Mouse (Mus musculus) MEL (cell line): ENCODE measurements around the gene Alox12e. TPM values are rescaled to one million over a fixed set of nuclear protein-coding genes. Genes with fewer than 3 reads are reported as not detected.

Experiments used
- DNase-seq: peaks from one replicate; pipeline ENCODE4 v3.0.0; 2011; ENCODE audit warnings: low read depth, low spot score
- H3K27ac ChIP-seq: 2 replicates; pipeline ENCODE4 v1.5.1; 2012; ENCODE audit warnings: low read depth, mild to moderate bottlenecking, control low read depth, low read length, moderate library complexity; ENCODE audit not compliant: control insufficient read depth
- H3K27me3 ChIP-seq, 2 experiments: fragments of 150-350 bp in 1 of 2; sonication (generic) in 1 of 2; 2 replicates each; pipeline ENCODE4 v1.6.1; 2012; ENCODE audit warnings: low read length in 2 of 2, mild to moderate bottlenecking in 2 of 2, improper control_type of control experiment in 1 of 2, moderate library complexity in 1 of 2; ENCODE audit not compliant: insufficient read depth in 2 of 2, control insufficient read depth in 1 of 2
- H3K36me3 ChIP-seq, 2 experiments: 2 replicates each; pipeline ENCODE4 v1.6.1; 2012 to 2014; ENCODE audit warnings: low read length in 2 of 2, improper control_type of control experiment in 1 of 2, inconsistent platforms in 1 of 2, mild to moderate bottlenecking in 1 of 2; ENCODE audit not compliant: insufficient read depth in 2 of 2, control insufficient read depth in 1 of 2
- H3K4me1 ChIP-seq, 2 experiments: fragments of 150-350 bp in 1 of 2; sonication (generic) in 1 of 2; 2 replicates each; pipeline ENCODE4 v1.6.1; 2012; ENCODE audit warnings: low read length in 2 of 2, improper control_type of control experiment in 1 of 2, mild to moderate bottlenecking in 1 of 2; ENCODE audit not compliant: insufficient read depth in 2 of 2, control insufficient read depth in 1 of 2
- H3K4me3 ChIP-seq, 2 experiments: fragments of 150-350 bp in 1 of 2; sonication (generic) in 1 of 2; 2 replicates each; pipeline ENCODE4 v1.5.1; 2012; ENCODE audit warnings: low read depth in 2 of 2, low read length in 2 of 2, mild to moderate bottlenecking in 2 of 2, moderate library complexity in 2 of 2, control low read depth in 1 of 2, improper control_type of control experiment in 1 of 2; ENCODE audit not compliant: control insufficient read depth in 1 of 2, insufficient read depth in 1 of 2
- H3K79me2 ChIP-seq: 2 replicates; pipeline ENCODE4 v1.6.1; 2012; ENCODE audit warnings: mild to moderate bottlenecking, low read length, moderate library complexity; ENCODE audit not compliant: control insufficient read depth, poor library complexity, insufficient read depth
- H3K9ac ChIP-seq: 2 replicates; pipeline ENCODE4 v1.6.1; 2012; ENCODE audit warnings: low read depth, mild to moderate bottlenecking, control low read depth, low read length, moderate library complexity; ENCODE audit not compliant: control insufficient read depth, poor library complexity, severe bottlenecking
- H3K9me3 ChIP-seq: fragments of 150-350 bp; sonication (generic); replicated peaks from 2 replicates; pipeline ENCODE4 v1.6.1; 2012; ENCODE audit warnings: mild to moderate bottlenecking, low read length, improper control_type of control experiment, moderate library complexity; ENCODE audit not compliant: insufficient read depth
- BHLHE40 ChIP-seq: IDR thresholded peaks from 2 replicates; pipeline ENCODE4 v1.6.1; 2012; ENCODE audit warnings: low read depth, mild to moderate bottlenecking, inconsistent platforms, low read length, improper control_type of control experiment, borderline replicate concordance
- CHD1 ChIP-seq: IDR thresholded peaks from 2 replicates; pipeline ENCODE4 v1.6.1; 2012; ENCODE audit warnings: low read depth, mild to moderate bottlenecking, inconsistent platforms, low read length, improper control_type of control experiment
- CHD2 ChIP-seq: IDR thresholded peaks from 2 replicates; pipeline ENCODE4 v1.6.1; 2011; ENCODE audit warnings: low read length, improper control_type of control experiment
- CTCF ChIP-seq, 3 experiments: IDR thresholded peaks in 2 of 3; conservative IDR thresholded peaks in 1 of 3; 2 replicates each; pipeline ENCODE4 v1.5.1; 2011 to 2012; ENCODE audit warnings: low read length in 3 of 3, low read depth in 2 of 3, mild to moderate bottlenecking in 2 of 3, improper control_type of control experiment in 1 of 3, inconsistent platforms in 1 of 3, mixed read lengths in 1 of 3, moderate library complexity in 1 of 3; ENCODE audit not compliant: control insufficient read depth in 1 of 3, insufficient read depth in 1 of 3, poor library complexity in 1 of 3, severe bottlenecking in 1 of 3
- E2F4 ChIP-seq: IDR thresholded peaks from 2 replicates; pipeline ENCODE4 v1.6.1; 2011; ENCODE audit warnings: low read depth, low read length, improper control_type of control experiment, borderline replicate concordance
- ELF1 ChIP-seq: IDR thresholded peaks from 2 replicates; pipeline ENCODE4 v1.6.1; 2014; ENCODE audit warnings: low read depth, mild to moderate bottlenecking, inconsistent platforms, low read length, improper control_type of control experiment, moderate library complexity
- EP300 ChIP-seq, 2 experiments: IDR thresholded peaks; 2 replicates each; pipeline ENCODE4 v1.6.1; 2011; ENCODE audit warnings: improper control_type of control experiment in 2 of 2, low read length in 2 of 2, low read depth in 1 of 2, mild to moderate bottlenecking in 1 of 2
- GABPA ChIP-seq: IDR thresholded peaks from 2 replicates; pipeline ENCODE4 v1.6.1; 2012; ENCODE audit warnings: low read depth, mild to moderate bottlenecking, inconsistent platforms, low read length, improper control_type of control experiment, moderate library complexity
- HCFC1 ChIP-seq: IDR thresholded peaks from 2 replicates; pipeline ENCODE4 v1.6.1; 2012; ENCODE audit warnings: low read depth, mild to moderate bottlenecking, inconsistent platforms, low read length, improper control_type of control experiment, moderate library complexity
- JUND ChIP-seq: IDR thresholded peaks from 2 replicates; pipeline ENCODE4 v1.6.1; 2011; ENCODE audit warnings: low read depth, mild to moderate bottlenecking, improper control_type of control experiment, low read length
- KAT2A ChIP-seq: conservative IDR thresholded peaks from 2 replicates; pipeline ENCODE4 v1.6.1; 2012; ENCODE audit warnings: low read depth, low read length, improper control_type of control experiment, inconsistent platforms
- MAFK ChIP-seq: IDR thresholded peaks from 2 replicates; pipeline ENCODE4 v1.6.1; 2011; ENCODE audit warnings: low read depth, mild to moderate bottlenecking, low read length, improper control_type of control experiment, borderline replicate concordance
- MAX ChIP-seq: IDR thresholded peaks from 2 replicates; pipeline ENCODE4 v1.6.1; 2011; ENCODE audit warnings: low read length, improper control_type of control experiment
- MAZ ChIP-seq: IDR thresholded peaks from 2 replicates; pipeline ENCODE4 v1.6.1; 2012; ENCODE audit warnings: low read depth, mild to moderate bottlenecking, inconsistent platforms, low read length, improper control_type of control experiment
- MYB ChIP-seq: IDR thresholded peaks from 2 replicates; pipeline ENCODE4 v1.6.1; 2011; ENCODE audit warnings: mild to moderate bottlenecking, low read depth, low read length, improper control_type of control experiment
- MYC ChIP-seq: IDR thresholded peaks from 2 replicates; pipeline ENCODE4 v1.6.1; 2011; ENCODE audit warnings: low read depth, mild to moderate bottlenecking, low read length, improper control_type of control experiment, moderate library complexity
- NELFE ChIP-seq: IDR thresholded peaks from 2 replicates; pipeline ENCODE4 v1.6.1; 2011; ENCODE audit warnings: low read depth, low read length, improper control_type of control experiment
- NRF1 ChIP-seq: IDR thresholded peaks from 2 replicates; pipeline ENCODE4 v1.6.1; 2014; ENCODE audit warnings: low read depth, mild to moderate bottlenecking, inconsistent platforms, low read length, improper control_type of control experiment, moderate library complexity; ENCODE audit not compliant: poor library complexity, insufficient read depth, severe bottlenecking
- POLR2A ChIP-seq, 2 experiments: IDR thresholded peaks; 2 replicates each; pipeline ENCODE4 v1.6.1; 2011 to 2012; ENCODE audit warnings: low read length in 2 of 2, mild to moderate bottlenecking in 2 of 2, control low read depth in 1 of 2, improper control_type of control experiment in 1 of 2, low read depth in 1 of 2, moderate library complexity in 1 of 2; ENCODE audit not compliant: control insufficient read depth in 1 of 2, insufficient read depth in 1 of 2, poor library complexity in 1 of 2
- POLR2AphosphoS2 ChIP-seq: IDR thresholded peaks from 2 replicates; pipeline ENCODE4 v1.6.1; 2011; ENCODE audit warnings: low read length, improper control_type of control experiment
- RAD21 ChIP-seq: IDR thresholded peaks from 2 replicates; pipeline ENCODE4 v1.6.1; 2011; ENCODE audit warnings: mild to moderate bottlenecking, low read depth, low read length, improper control_type of control experiment
- RCOR1 ChIP-seq: IDR thresholded peaks from 2 replicates; pipeline ENCODE4 v1.6.1; 2012; ENCODE audit warnings: low read depth, mild to moderate bottlenecking, inconsistent platforms, low read length, improper control_type of control experiment
- SMC3 ChIP-seq: IDR thresholded peaks from 2 replicates; pipeline ENCODE4 v1.6.1; 2011; ENCODE audit warnings: low read depth, low read length, improper control_type of control experiment
- TAL1 ChIP-seq: IDR thresholded peaks from 2 replicates; pipeline ENCODE4 v1.6.1; 2012; ENCODE audit warnings: mild to moderate bottlenecking, inconsistent platforms, low read length, moderate library complexity, mixed read lengths
- TBP ChIP-seq: IDR thresholded peaks from 2 replicates; pipeline ENCODE4 v1.8.0; 2011; ENCODE audit warnings: low read depth, low read length, improper control_type of control experiment
- TCF12 ChIP-seq: IDR thresholded peaks from 2 replicates; pipeline ENCODE4 v1.6.1; 2014; ENCODE audit warnings: low read depth, mild to moderate bottlenecking, inconsistent platforms, low read length, improper control_type of control experiment, moderate library complexity
- USF1 ChIP-seq: IDR thresholded peaks from 2 replicates; pipeline ENCODE4 v1.6.1; 2014; ENCODE audit warnings: low read depth, mild to moderate bottlenecking, inconsistent platforms, low read length, improper control_type of control experiment, moderate library complexity
- USF2 ChIP-seq, 2 experiments: IDR thresholded peaks; 2 replicates each; pipeline ENCODE4 v1.6.1; 2011 to 2012; ENCODE audit warnings: improper control_type of control experiment in 2 of 2, low read length in 2 of 2, borderline replicate concordance in 1 of 2, inconsistent platforms in 1 of 2, low read depth in 1 of 2, mild to moderate bottlenecking in 1 of 2; ENCODE audit not compliant: insufficient read depth in 1 of 2
- ZC3H11A ChIP-seq: IDR thresholded peaks from 2 replicates; pipeline ENCODE4 v1.6.1; 2012; ENCODE audit warnings: low read depth, mild to moderate bottlenecking, inconsistent platforms, low read length, improper control_type of control experiment
- ZKSCAN1 ChIP-seq: IDR thresholded peaks from 2 replicates; pipeline ENCODE4 v1.6.1; 2012; ENCODE audit warnings: low read depth, mild to moderate bottlenecking, inconsistent platforms, low read length, improper control_type of control experiment, moderate library complexity
- ZMIZ1 ChIP-seq: IDR thresholded peaks from 2 replicates; pipeline ENCODE4 v1.6.1; 2012; ENCODE audit warnings: low read depth, mild to moderate bottlenecking, inconsistent platforms, low read length, improper control_type of control experiment, moderate library complexity
- ZNF384 ChIP-seq: IDR thresholded peaks from 2 replicates; pipeline ENCODE4 v1.6.1; 2012; ENCODE audit warnings: low read depth, mild to moderate bottlenecking, inconsistent platforms, low read length, improper control_type of control experiment
- polyA plus RNA-seq, 2 experiments: library from polyadenylated mRNA; stranded (reverse) in 1 of 2; unstranded in 1 of 2; fragments of >175 nt in 1 of 2; fragments of >200 nt in 1 of 2; gene quantifications; 2 replicates each; pipeline versions ENCODE4 v1.2.1 to v1.2.4; 2012; ENCODE audit warnings: low replicate concordance in 2 of 2, low read depth in 1 of 2; ENCODE audit not compliant: insufficient read length in 2 of 2, insufficient read depth in 1 of 2, missing spikeins in 1 of 2
- total RNA-seq: library from RNA; depleted of rRNA; stranded (reverse); fragments of 300-350 nt; gene quantifications from 2 replicates; pipeline ENCODE4 v1.2.3, GENCODE M21; 2012

The Alox12e gene
- total and polyA plus RNA-seq, 3 experiments: not detected

DNA sequence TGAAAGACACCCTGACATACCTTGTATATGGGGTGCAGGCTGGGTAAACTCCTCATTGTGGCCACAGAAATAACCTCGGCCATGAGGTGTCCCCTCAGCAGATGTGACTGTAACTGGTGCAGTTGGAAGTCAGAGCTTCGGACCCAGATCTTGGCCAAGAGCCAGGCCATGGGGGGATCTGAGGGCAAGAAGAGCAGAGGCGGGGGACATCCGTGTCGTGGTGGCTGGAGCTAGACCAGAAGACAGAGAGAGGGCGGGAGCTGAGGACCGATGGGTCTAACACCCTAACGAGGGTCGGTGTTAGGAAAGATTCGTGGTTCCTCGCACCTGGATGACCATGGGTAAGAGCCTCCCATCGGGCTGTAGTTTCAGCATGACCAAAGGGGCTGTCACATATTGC is 2.8 kb downstream of the Alox12e start:
- Histone ChIP-seq H3K4me1 (no peaks in the 10 kb centered on the region; a peak in 2 of 4 replicates), H3K9ac (no peak overlapping the region), H3K4me3 (no peak overlapping the region), H3K79me2 (no peaks in the 10 kb centered on the region), H3K27me3 (peaks cover 17 to 20% of the 10 kb centered on the region in 2 experiments), H3K27ac (no peak overlapping the region), H3K36me3 (no peaks in the 10 kb centered on the region), H3K9me3 (no peaks in the 10 kb centered on the region)
- no peak for TF ChIP-seq RCOR1
- TF ChIP-seq ZNF384: no peak
- TF ChIP-seq RAD21: no peak
- TF ChIP-seq POLR2AphosphoS2: no peak
- TF ChIP-seq CHD1: no peak
- TF ChIP-seq GABPA: no peak
- no peak for TF ChIP-seq NRF1
- no peak for DNase-seq

- Histone ChIP-seq H3K36me3 (no peaks in the 10 kb centered on the region), H3K4me3 (no peak overlapping the region), H3K9ac (no peak overlapping the region), H3K4me1 (peaks cover 0 to 5% of the 10 kb centered on the region in 2 experiments), H3K79me2 (no peaks in the 10 kb centered on the region), H3K27ac (no peak overlapping the region), H3K27me3 (peaks cover 9 to 10% of the 10 kb centered on the region in 2 experiments), H3K9me3 (no peaks in the 10 kb centered on the region)
- peak; percentile 80 for DNase-seq
- TF ChIP-seq ZMIZ1: no peak
- peak; percentile 72 for TF ChIP-seq SMC3
- TF ChIP-seq TBP: no peak
- peak; percentile 67 for TF ChIP-seq MAX
- TF ChIP-seq ZNF384: no peak
- no peak for TF ChIP-seq RCOR1
- no peak for TF ChIP-seq KAT2A
- no peak for TF ChIP-seq MAZ
- TF ChIP-seq NRF1: no peak
- no peak for TF ChIP-seq CHD1
- peak; percentile 69 for TF ChIP-seq RAD21
- no peak for TF ChIP-seq GABPA
- no peak for TF ChIP-seq TCF12
- TF ChIP-seq ZC3H11A: peak; percentile 53
- TF ChIP-seq CHD2: no peak
- TF ChIP-seq MAFK: no peak
- TF ChIP-seq USF1: no peak
- no peak for TF ChIP-seq MYB
- peak; percentile 39; the same call in 1 of the 2 replicates for TF ChIP-seq HCFC1
- peak; percentile 93 for TF ChIP-seq MYC
- peak; percentile 69 to 81 (median 79) for TF ChIP-seq CTCF (IDR thresholded peaks at IDR 0.05 in 2 of 3, conservative IDR thresholded peaks at IDR 0.05 in 1 of 3; ENCODE audit: control insufficient read depth in 1 of 3, insufficient read depth in 1 of 3, low read depth in 2 of 3, low read length in 3 of 3, poor library complexity in 1 of 3, severe bottlenecking in 1 of 3)
- TF ChIP-seq USF2 (IDR thresholded peaks at IDR 0.05; ENCODE audit: borderline replicate concordance in 1 of 2, insufficient read depth in 1 of 2, low read depth in 1 of 2, low read length in 2 of 2): no peak
- no peak for TF ChIP-seq TAL1
- no peak for TF ChIP-seq NELFE
- no peak for TF ChIP-seq BHLHE40
- no peak for TF ChIP-seq POLR2A (IDR thresholded peaks at IDR 0.05; ENCODE audit: control insufficient read depth in 1 of 2, insufficient read depth in 1 of 2, low read depth in 1 of 2, low read length in 2 of 2, poor library complexity in 1 of 2)
- no peak for TF ChIP-seq ELF1
- TF ChIP-seq E2F4: no peak
- no peak for TF ChIP-seq ZKSCAN1
- no peak for TF ChIP-seq JUND
- TF ChIP-seq POLR2AphosphoS2: no peak
- TF ChIP-seq EP300 (IDR thresholded peaks at IDR 0.05; ENCODE audit: low read depth in 1 of 2, low read length in 2 of 2): no peak
Observed at GRCm38 (mm10) chr11:70313833-70314232, 8.6 kb downstream of the Alox12e start.
